25 mouse cellular contexts compared by ENCODE assay signal in the genomic region with DNA sequence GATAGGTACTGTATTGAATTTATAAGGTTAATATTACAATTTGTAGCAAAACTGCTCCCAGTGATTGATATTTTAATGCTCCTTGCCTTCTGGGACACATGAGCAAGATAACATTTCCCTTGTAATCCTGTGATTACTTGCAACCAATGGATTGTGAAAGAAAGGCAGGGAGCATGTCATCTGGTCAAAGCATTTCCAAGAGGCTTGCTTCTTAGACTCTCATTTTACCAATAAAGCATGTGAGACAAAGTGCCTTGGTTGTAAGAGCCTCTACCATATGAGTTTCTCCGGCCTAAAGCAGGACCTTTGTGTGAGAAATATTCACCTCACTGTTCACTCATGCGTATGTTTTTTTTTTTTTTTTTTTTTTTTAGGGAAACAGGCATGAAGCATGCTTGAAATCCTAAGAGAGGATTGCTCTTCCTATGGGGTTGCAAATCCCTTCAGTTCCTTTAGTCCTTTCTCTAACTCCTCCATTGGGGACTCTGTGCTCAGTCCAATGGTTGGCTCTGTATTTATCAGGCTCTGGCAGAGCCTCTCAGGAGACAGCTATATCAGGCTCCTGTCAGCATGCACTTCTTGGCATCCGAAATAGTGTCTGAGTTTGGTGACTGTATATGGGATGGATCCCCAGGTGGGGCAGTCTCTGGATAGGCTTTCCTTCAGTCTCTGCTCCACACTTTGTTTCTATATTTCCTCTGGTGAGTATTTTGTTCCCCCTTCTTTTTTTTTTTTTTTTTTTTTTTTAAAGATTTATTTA.
A peak's percentile ranks its signal among the peaks of the same experiment; 100 is the strongest.
DNase-seq lines count a peak whose midpoint lies in the region; ATAC-seq lines count a peak whose summit lies in the region.
"Had no signal": no experiment of that assay in that cellular context is flagged by ENCODE, and none has a peak within 500 bp of the region (broad histone marks: within the 10 kb centered on the region; RNA-seq: fewer than 3 reads in every experiment).

No protein-coding gene starts in this region.

- H3K4me2 ChIP-seq in heart, embryonic 11.5 days, result no peak overlapping the region
- no peak overlapping the region for H3K4me2 ChIP-seq in heart, embryonic 16.5 days (ENCODE audit: low read depth, low read length)
- no peak overlapping the region for H3K4me2 ChIP-seq in forebrain, embryonic 13.5 days
- H3K4me2 ChIP-seq: hindbrain, embryonic 12.5 days; limb, embryonic 15.5 days; midbrain, embryonic 12.5 days had no signal

- no peaks in the 10 kb centered on the region for H3K27me3 ChIP-seq in heart, embryonic 11.5 days (ENCODE audit: control insufficient read depth, insufficient read depth, low read length)
- H3K27me3 ChIP-seq in heart, embryonic 16.5 days (ENCODE audit: control insufficient read depth, insufficient read depth, low read length), result no peaks in the 10 kb centered on the region
- no peaks in the 10 kb centered on the region for H3K27me3 ChIP-seq in forebrain, embryonic 13.5 days
- H3K27me3 ChIP-seq: CH12.LX; hindbrain, embryonic 12.5 days; limb, embryonic 15.5 days; midbrain, embryonic 12.5 days; Patski had no signal

- H3K36me3 ChIP-seq in heart, embryonic 11.5 days (ENCODE audit: control insufficient read depth, insufficient read depth, low read length), result no peaks in the 10 kb centered on the region
- no peaks in the 10 kb centered on the region for H3K36me3 ChIP-seq in heart, embryonic 16.5 days (ENCODE audit: control insufficient read depth, insufficient read depth)
- no peaks in the 10 kb centered on the region for H3K36me3 ChIP-seq in forebrain, embryonic 13.5 days (ENCODE audit: poor library complexity, severe bottlenecking)
- H3K36me3 ChIP-seq: G1E; hindbrain, embryonic 12.5 days; limb, embryonic 15.5 days; midbrain, embryonic 12.5 days had no signal

- H3K4me3 ChIP-seq in heart, embryonic 11.5 days (ENCODE audit: low read depth, low read length), result no peak overlapping the region
- no peak overlapping the region for H3K4me3 ChIP-seq in heart, embryonic 16.5 days (ENCODE audit: low read length)
- H3K4me3 ChIP-seq in forebrain, embryonic 13.5 days, result no peak overlapping the region
- H3K4me3 ChIP-seq: hindbrain, embryonic 12.5 days; left cerebral cortex, adult 2 months; limb, embryonic 15.5 days; midbrain, embryonic 12.5 days had no signal

- H3K4me1 ChIP-seq in heart, embryonic 11.5 days (ENCODE audit: control insufficient read depth, insufficient read depth, low read length), result peaks cover 5% of the 10 kb centered on the region; the same call in 1 of the 2 replicates
- peaks cover 32% of the 10 kb centered on the region for H3K4me1 ChIP-seq in heart, embryonic 16.5 days (ENCODE audit: control insufficient read depth, insufficient read depth, low read length)
- H3K4me1 ChIP-seq in forebrain, embryonic 13.5 days, result peaks cover 37% of the 10 kb centered on the region

- no peak for ATAC-seq in heart, embryonic 11.5 days (replicated peaks; ENCODE audit: insufficient number of reproducible peaks, low FRiP score, low TSS enrichment)
- ATAC-seq in heart, embryonic 16.5 days (replicated peaks; ENCODE audit: extremely low read depth, insufficient read depth, low FRiP score), result no peak
- no peak for ATAC-seq in forebrain, embryonic 13.5 days
- ATAC-seq: forebrain, embryonic 14.5 days; Patski had no signal

- intact Hi-C loops in heart, postnatal 36 days (cut with DNase I), result no loop called here

- peak; percentile 54 to 66 for DNase-seq in heart, adult 18-20 months
- no peak for DNase-seq in heart, postnatal 36 days
- DNase-seq in lung, postnatal 36 days, result peak; percentile 32
- DNase-seq in lung, postnatal 10 days, result no peak
- DNase-seq in spleen, postnatal 36 days (ENCODE audit: low spot score in 2 of 2), result no peak
- DNase-seq: adrenal gland, adult 8-10 months; B cell, adult 2 months; cerebellum, adult 8-10 months; cerebellum, postnatal 36 days; kidney, adult 18-20 months; kidney, postnatal 4 days; layer of hippocampus, adult 9-11 months; left cerebral cortex, postnatal 4 days; right cerebral cortex, postnatal 14 days had no signal

- no peak overlapping the region for H3K9ac ChIP-seq in heart, embryonic 11.5 days (ENCODE audit: low read depth, low read length)
- peak overlapping the region; percentile 38; the same call in 1 of the 2 replicates for H3K9ac ChIP-seq in heart, embryonic 16.5 days (ENCODE audit: low read length)
- no peak overlapping the region for H3K9ac ChIP-seq in forebrain, embryonic 13.5 days
- H3K9ac ChIP-seq: hindbrain, embryonic 12.5 days; limb, embryonic 15.5 days; midbrain, embryonic 12.5 days had no signal

- H3K27ac ChIP-seq in heart, embryonic 11.5 days (ENCODE audit: low read depth, low read length), result 0 out of 2 replicates have a peak overlapping the region, but pooled peaks have one; percentile 50
- H3K27ac ChIP-seq in heart, embryonic 16.5 days (ENCODE audit: low read length), result peak overlapping the region; percentile 51
- H3K27ac ChIP-seq in forebrain, embryonic 13.5 days, result no peak overlapping the region
- H3K27ac ChIP-seq: hindbrain, embryonic 12.5 days; left cerebral cortex, adult 2 months; limb, embryonic 15.5 days; midbrain, embryonic 12.5 days had no signal

- WGBS in heart, embryonic 11.5 days (ENCODE audit: insufficient replicate concordance), result 66% methylated on average over 3 of the region's 3 CpGs
- 53% methylated on average over 3 of the region's 3 CpGs for WGBS in heart, embryonic 16.5 days
- WGBS in forebrain, embryonic 13.5 days, result 62% methylated on average over 3 of the region's 3 CpGs

- no peaks in the 10 kb centered on the region for H3K9me3 ChIP-seq in heart, embryonic 11.5 days (replicated peaks; ENCODE audit: control insufficient read depth, low read length)
- H3K9me3 ChIP-seq in heart, embryonic 16.5 days (replicated peaks; ENCODE audit: control insufficient read depth, low read length), result no peaks in the 10 kb centered on the region
- no peaks in the 10 kb centered on the region for H3K9me3 ChIP-seq in forebrain, embryonic 13.5 days (replicated peaks)
- H3K9me3 ChIP-seq: hindbrain, embryonic 12.5 days; limb, embryonic 15.5 days; midbrain, embryonic 12.5 days had no signal

Comparison
In these comparisons a context has a peak if more than half of its experiments do, and no peak if none do; other contexts are left out.
1. DNase-seq: peak in heart, adult 18-20 months (2 of 2) and lung, postnatal 36 days (single experiment); none in heart, postnatal 36 days (0 of 2), lung, postnatal 10 days (single experiment) and spleen, postnatal 36 days (0 of 2).